In genomic region chr19:46326019-46326755, GRCm38 (mm10) we compare ENCODE assay signal across 8 mouse cellular contexts. TPM values are rescaled to one million over a fixed set of nuclear protein-coding genes. Genes with fewer than 3 reads are reported as not detected.
DNase-seq lines count a peak whose midpoint lies in the region; ATAC-seq lines count a peak whose summit lies in the region.

No protein-coding gene starts in this region.

- peaks cover 41% of the 10 kb centered on the region for H3K27me3 ChIP-seq in embryonic facial prominence, embryonic 11.5 days (ENCODE audit: control insufficient read depth, insufficient read depth, low read length)
- H3K27me3 ChIP-seq in intestine, embryonic 16.5 days (replicated peaks; ENCODE audit: control insufficient read depth, insufficient read depth, low read length): peaks cover 48% of the 10 kb centered on the region
- peaks cover 37% of the 10 kb centered on the region for H3K27me3 ChIP-seq in stomach, embryonic 15.5 days (replicated peaks)

- H3K9me3 ChIP-seq in embryonic facial prominence, embryonic 11.5 days (replicated peaks; ENCODE audit: control insufficient read depth, low read length): no peaks in the 10 kb centered on the region
- H3K9me3 ChIP-seq in intestine, embryonic 16.5 days (ENCODE audit: control insufficient read depth, low read length): no peaks in the 10 kb centered on the region
- no peaks in the 10 kb centered on the region for H3K9me3 ChIP-seq in stomach, embryonic 15.5 days

- H3K4me3 ChIP-seq in embryonic facial prominence, embryonic 11.5 days (ENCODE audit: low read depth, low read length): no peak overlapping the region
- H3K4me3 ChIP-seq in intestine, embryonic 16.5 days (ENCODE audit: low read length): peak overlapping the region; percentile 72; the same call in 1 of the 2 replicates
- peak overlapping the region; percentile 14; the same call in 1 of the 2 replicates for H3K4me3 ChIP-seq in stomach, embryonic 15.5 days (replicated peaks)

- ATAC-seq in embryonic facial prominence, embryonic 11.5 days (replicated peaks; ENCODE audit: insufficient number of reproducible peaks, low FRiP score, low TSS enrichment, low read depth): no peak
- no peak for ATAC-seq in intestine, embryonic 16.5 days
- ATAC-seq in stomach, embryonic 15.5 days (ENCODE audit: insufficient read depth, low FRiP score, low read depth): no peak
- no peak for ATAC-seq in erythroblast, adult 5-6 weeks (replicated peaks; ENCODE audit: low FRiP score, poor library complexity, severe bottlenecking)

- peak overlapping the region; percentile 45; the same call in 1 of the 2 replicates for H3K4me2 ChIP-seq in embryonic facial prominence, embryonic 11.5 days (ENCODE audit: low read depth, low read length)
- H3K4me2 ChIP-seq in intestine, embryonic 16.5 days (ENCODE audit: low read depth, low read length): peak overlapping the region; percentile 98
- peak overlapping the region; percentile 100; the same call in 1 of the 2 replicates for H3K4me2 ChIP-seq in stomach, embryonic 15.5 days

- H3K9ac ChIP-seq in embryonic facial prominence, embryonic 11.5 days (replicated peaks; ENCODE audit: low read length): no peak overlapping the region
- H3K9ac ChIP-seq in intestine, embryonic 16.5 days (ENCODE audit: low read depth, low read length): no peak overlapping the region
- no peak overlapping the region for H3K9ac ChIP-seq in stomach, embryonic 15.5 days

- H3K36me3 ChIP-seq in embryonic facial prominence, embryonic 11.5 days (replicated peaks; ENCODE audit: control insufficient read depth, insufficient read depth, low read depth, low read length): no peaks in the 10 kb centered on the region
- peaks cover 6% of the 10 kb centered on the region; the same call in 1 of the 2 replicates for H3K36me3 ChIP-seq in intestine, embryonic 16.5 days (ENCODE audit: control insufficient read depth, insufficient read depth, low read length)
- H3K36me3 ChIP-seq in stomach, embryonic 15.5 days: no peaks in the 10 kb centered on the region

- peak; percentile 73 for DNase-seq in retina, adult 2 months (ENCODE audit: low read depth, low spot score)
- DNase-seq in retina, embryonic 14.5 days (ENCODE audit: low spot score): no peak
- no peak for DNase-seq in embryonic facial prominence, embryonic 11.5 days (ENCODE audit: low spot score)
- DNase-seq in layer of hippocampus, postnatal 36 days: no peak
- no peak for DNase-seq in adipocyte (ENCODE audit: low spot score)

- H3K27ac ChIP-seq in embryonic facial prominence, embryonic 11.5 days (replicated peaks; ENCODE audit: low read depth, low read length): no peak overlapping the region
- no peak overlapping the region for H3K27ac ChIP-seq in intestine, embryonic 16.5 days (ENCODE audit: low read length)
- no peak overlapping the region for H3K27ac ChIP-seq in stomach, embryonic 15.5 days

- peaks cover 3% of the 10 kb centered on the region; the same call in 1 of the 2 replicates for H3K4me1 ChIP-seq in embryonic facial prominence, embryonic 11.5 days (ENCODE audit: control insufficient read depth, insufficient read depth, low read length)
- peaks cover 43% of the 10 kb centered on the region for H3K4me1 ChIP-seq in intestine, embryonic 16.5 days (ENCODE audit: control insufficient read depth, insufficient read depth, low read length)
- H3K4me1 ChIP-seq in stomach, embryonic 15.5 days: peaks cover 39% of the 10 kb centered on the region

- WGBS in embryonic facial prominence, embryonic 11.5 days: 5% methylated on average over 28 of the region's 29 CpGs
- WGBS in intestine, embryonic 16.5 days: 8% methylated on average over 29 of the region's 29 CpGs
- 7% methylated on average over 29 of the region's 29 CpGs for WGBS in stomach, embryonic 15.5 days

RNA-seq across cellular contexts. Expression of gene Psd, which starts 0.8 kb away (rescaled TPM):
- 4.8 and 5.0 TPM in 2 replicates for polyA plus RNA-seq in embryonic facial prominence, embryonic 11.5 days (2014; fragmentation: Nextera tagmentation; extraction: Ambion mirVana)
- polyA plus RNA-seq in intestine, embryonic 16.5 days (2015; fragmentation: Nextera tagmentation; extraction: Ambion mirVana): 13.2 and 13.6 TPM in 2 replicates
- 52.9 and 54.7 TPM in 2 replicates for polyA plus RNA-seq in stomach, embryonic 15.5 days (2015; fragmentation: Nextera tagmentation; extraction: Ambion mirVana)
- total RNA-seq in layer of hippocampus, postnatal 36 days (2021): 100 to 1,000 TPM; 731 to 733 TPM
- total RNA-seq in erythroblast, adult 5-6 weeks (2015; ENCODE audit: low replicate concordance): 0.63 TPM in 1 of 2 replicates, not detected in the other
- 0.70 TPM in 1 of 2 replicates, not detected in the other for total RNA-seq in erythroblast, adult 5-6 weeks (2017; ENCODE audit: low replicate concordance)

RNA-seq across cellular contexts. Expression of gene Fbxl15, which starts 1.8 kb away (rescaled TPM):
- 15.0 and 18.0 TPM in 2 replicates for polyA plus RNA-seq in embryonic facial prominence, embryonic 11.5 days (2014; fragmentation: Nextera tagmentation; extraction: Ambion mirVana)
- polyA plus RNA-seq in intestine, embryonic 16.5 days (2015; fragmentation: Nextera tagmentation; extraction: Ambion mirVana): 17.3 and 18.9 TPM in 2 replicates
- polyA plus RNA-seq in stomach, embryonic 15.5 days (2015; fragmentation: Nextera tagmentation; extraction: Ambion mirVana): 16.7 TPM in 2 replicates
- total RNA-seq in layer of hippocampus, postnatal 36 days (2021): 10 to 100 TPM; 28.3 to 33.6 TPM
- not detected in 2 replicates for total RNA-seq in erythroblast, adult 5-6 weeks (2015; ENCODE audit: low replicate concordance)
- total RNA-seq in erythroblast, adult 5-6 weeks (2017; ENCODE audit: low replicate concordance): not detected in 2 replicates

RNA-seq across cellular contexts. Expression of gene Cuedc2, which starts 12.3 kb away (rescaled TPM):
- 183 and 199 TPM in 2 replicates for polyA plus RNA-seq in embryonic facial prominence, embryonic 11.5 days (2014; fragmentation: Nextera tagmentation; extraction: Ambion mirVana)
- polyA plus RNA-seq in intestine, embryonic 16.5 days (2015; fragmentation: Nextera tagmentation; extraction: Ambion mirVana): 127 and 132 TPM in 2 replicates
- polyA plus RNA-seq in stomach, embryonic 15.5 days (2015; fragmentation: Nextera tagmentation; extraction: Ambion mirVana): 134 and 137 TPM in 2 replicates
- 100 to 1,000 TPM; 164 to 167 TPM for total RNA-seq in layer of hippocampus, postnatal 36 days (2021)
- total RNA-seq in erythroblast, adult 5-6 weeks (2015; ENCODE audit: low replicate concordance): 8.1 and 8.4 TPM in 2 replicates
- 23.6 and 39.4 TPM in 2 replicates for total RNA-seq in erythroblast, adult 5-6 weeks (2017; ENCODE audit: low replicate concordance)

RNA-seq across cellular contexts. Expression of gene Mfsd13a, which starts 14.7 kb away (rescaled TPM):
- 3.2 and 4.1 TPM in 2 replicates for polyA plus RNA-seq in embryonic facial prominence, embryonic 11.5 days (2014; fragmentation: Nextera tagmentation; extraction: Ambion mirVana)
- polyA plus RNA-seq in intestine, embryonic 16.5 days (2015; fragmentation: Nextera tagmentation; extraction: Ambion mirVana): 16.2 and 16.3 TPM in 2 replicates
- 11.9 and 12.9 TPM in 2 replicates for polyA plus RNA-seq in stomach, embryonic 15.5 days (2015; fragmentation: Nextera tagmentation; extraction: Ambion mirVana)
- 10 to 100 TPM; 28.2 to 30.3 TPM for total RNA-seq in layer of hippocampus, postnatal 36 days (2021)
- total RNA-seq in erythroblast, adult 5-6 weeks (2015; ENCODE audit: low replicate concordance): 5.4 and 9.6 TPM in 2 replicates
- total RNA-seq in erythroblast, adult 5-6 weeks (2017; ENCODE audit: low replicate concordance): 1.4 and 1.8 TPM in 2 replicates

RNA-seq across cellular contexts. Expression of gene Nfkb2, which starts 22.1 kb away (rescaled TPM):
- polyA plus RNA-seq in embryonic facial prominence, embryonic 11.5 days (2014; fragmentation: Nextera tagmentation; extraction: Ambion mirVana): 5.0 and 5.4 TPM in 2 replicates
- 9.1 and 9.8 TPM in 2 replicates for polyA plus RNA-seq in intestine, embryonic 16.5 days (2015; fragmentation: Nextera tagmentation; extraction: Ambion mirVana)
- 10.6 TPM in 2 replicates for polyA plus RNA-seq in stomach, embryonic 15.5 days (2015; fragmentation: Nextera tagmentation; extraction: Ambion mirVana)
- total RNA-seq in layer of hippocampus, postnatal 36 days (2021): 1 to 10 TPM; 1.9 to 3.2 TPM
- total RNA-seq in erythroblast, adult 5-6 weeks (2015; ENCODE audit: low replicate concordance): 0.96 and 1.0 TPM in 2 replicates
- total RNA-seq in erythroblast, adult 5-6 weeks (2017; ENCODE audit: low replicate concordance): 2.8 and 3.1 TPM in 2 replicates

Comparison
In these comparisons a context has a peak if more than half of its experiments do, and no peak if none do; other contexts are left out.
1. H3K4me2 ChIP-seq: peak in every context shown above with its lines; median percentile 100 in stomach, embryonic 15.5 days; 98 in intestine, embryonic 16.5 days; 45 in embryonic facial prominence, embryonic 11.5 days.